Comparison of ENCODE assay signal across 12 mouse cellular contexts in the genomic region with DNA sequence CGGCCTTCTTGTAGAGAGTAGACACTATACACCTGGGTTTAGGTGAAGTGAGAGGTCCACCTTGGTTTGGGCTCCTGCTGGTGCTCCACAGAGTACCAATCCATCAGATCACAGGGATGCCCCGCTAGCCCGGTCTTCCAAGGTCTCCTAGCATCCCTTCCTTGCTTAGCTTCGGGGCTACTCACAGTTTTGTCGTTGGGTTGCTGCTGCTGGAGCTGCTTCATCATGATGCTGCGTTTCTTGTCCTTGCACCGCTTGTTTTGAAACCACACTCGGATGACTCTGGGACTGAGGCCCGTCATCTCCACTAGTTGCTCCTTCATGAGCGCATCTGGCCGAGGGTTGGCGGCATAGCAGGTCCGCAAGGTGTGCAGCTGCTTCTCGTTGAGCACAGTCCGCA. TPM values are rescaled to one million over a fixed set of nuclear protein-coding genes. Genes with fewer than 3 reads are reported as not detected.
DNase-seq lines count a peak whose midpoint lies in the region; ATAC-seq lines count a peak whose summit lies in the region.
"Had no signal": no experiment of that assay in that cellular context is flagged by ENCODE, and none has a peak within 500 bp of the region (broad histone marks: within the 10 kb centered on the region; RNA-seq: fewer than 3 reads in every experiment).

No protein-coding gene starts in this region.

- no peak overlapping the region for H3K4me2 ChIP-seq in hindbrain, embryonic 11.5 days (replicated peaks; ENCODE audit: low read depth, low read length)
- no peak overlapping the region for H3K4me2 ChIP-seq in hindbrain, embryonic 16.5 days (ENCODE audit: low read length)
- H3K4me2 ChIP-seq in forebrain, embryonic 12.5 days = peak overlapping the region; percentile 29
- H3K4me2 ChIP-seq in midbrain, embryonic 13.5 days (replicated peaks) = peak overlapping the region; percentile 19
- H3K4me2 ChIP-seq in stomach, embryonic 16.5 days (ENCODE audit: low read depth, low read length) = peak overlapping the region; percentile 42
- H3K4me2 ChIP-seq: heart, embryonic 15.5 days; liver, embryonic 15.5 days had no signal

- no peaks in the 10 kb centered on the region for H3K4me1 ChIP-seq in hindbrain, embryonic 11.5 days (replicated peaks; ENCODE audit: control insufficient read depth, insufficient read depth, low read length)
- no peaks in the 10 kb centered on the region for H3K4me1 ChIP-seq in hindbrain, embryonic 16.5 days (ENCODE audit: control insufficient read depth, insufficient read depth, low read depth, low read length)
- 0 out of 2 replicates have a peak, but pooled peaks cover 5% of the 10 kb centered on the region for H3K4me1 ChIP-seq in forebrain, embryonic 12.5 days
- H3K4me1 ChIP-seq in midbrain, embryonic 13.5 days (replicated peaks) = 0 out of 2 replicates have a peak, but pooled peaks cover 3% of the 10 kb centered on the region
- 0 out of 2 replicates have a peak, but pooled peaks cover 5% of the 10 kb centered on the region for H3K4me1 ChIP-seq in stomach, embryonic 16.5 days (ENCODE audit: control insufficient read depth, insufficient read depth, low read length)
- H3K4me1 ChIP-seq: liver, embryonic 15.5 days; megakaryocyte, embryonic 14.5 days had no signal

- H3K4me3 ChIP-seq in hindbrain, embryonic 11.5 days (ENCODE audit: low read depth, low read length) = 0 out of 2 replicates have a peak overlapping the region, but pooled peaks have one; percentile 0
- no peak overlapping the region for H3K4me3 ChIP-seq in hindbrain, embryonic 16.5 days (ENCODE audit: low read length)
- peak overlapping the region; percentile 25 for H3K4me3 ChIP-seq in forebrain, embryonic 12.5 days (replicated peaks)
- peak overlapping the region; percentile 16; the same call in 1 of the 2 replicates for H3K4me3 ChIP-seq in midbrain, embryonic 13.5 days (replicated peaks)
- peak overlapping the region; percentile 28 for H3K4me3 ChIP-seq in stomach, embryonic 16.5 days (replicated peaks; ENCODE audit: low read length)
- H3K4me3 ChIP-seq: heart, embryonic 15.5 days; liver, embryonic 15.5 days; megakaryocyte, embryonic 14.5 days had no signal

- no peak overlapping the region for H3K9ac ChIP-seq in hindbrain, embryonic 11.5 days (ENCODE audit: low read depth, low read length)
- H3K9ac ChIP-seq in hindbrain, embryonic 16.5 days (ENCODE audit: low read depth, low read length) = no peak overlapping the region
- H3K9ac ChIP-seq in forebrain, embryonic 12.5 days = peak overlapping the region; percentile 38; the same call in 1 of the 2 replicates
- 0 out of 2 replicates have a peak overlapping the region, but pooled peaks have one; percentile 24 for H3K9ac ChIP-seq in midbrain, embryonic 13.5 days (replicated peaks)
- H3K9ac ChIP-seq in stomach, embryonic 16.5 days (ENCODE audit: low read length) = no peak overlapping the region; the same call in 1 of the 2 replicates
- H3K9ac ChIP-seq: heart, embryonic 15.5 days; liver, embryonic 15.5 days had no signal

- no peak overlapping the region for H3K27ac ChIP-seq in hindbrain, embryonic 11.5 days (ENCODE audit: low read depth, low read length)
- no peak overlapping the region for H3K27ac ChIP-seq in hindbrain, embryonic 16.5 days (ENCODE audit: low read depth, low read length)
- peak overlapping the region; percentile 13; the same call in 1 of the 2 replicates for H3K27ac ChIP-seq in forebrain, embryonic 12.5 days
- H3K27ac ChIP-seq in midbrain, embryonic 13.5 days = peak overlapping the region; percentile 14; the same call in 1 of the 2 replicates
- H3K27ac ChIP-seq in stomach, embryonic 16.5 days (ENCODE audit: low read length) = no peak overlapping the region
- H3K27ac ChIP-seq: heart, embryonic 15.5 days; liver, embryonic 15.5 days had no signal

- ATAC-seq in hindbrain, embryonic 11.5 days (ENCODE audit: low FRiP score) = 0 out of 2 replicates have a peak, but pooled peaks have one; percentile 36
- ATAC-seq in hindbrain, embryonic 16.5 days = no peak
- ATAC-seq in forebrain, embryonic 12.5 days (ENCODE audit: low FRiP score) = no peak
- ATAC-seq in midbrain, embryonic 13.5 days = 0 out of 2 replicates have a peak, but pooled peaks have one; percentile 25
- ATAC-seq in stomach, embryonic 16.5 days (ENCODE audit: insufficient read depth, low FRiP score) = no peak

- H3K9me3 ChIP-seq in hindbrain, embryonic 11.5 days (ENCODE audit: control insufficient read depth, low read length) = no peaks in the 10 kb centered on the region
- no peaks in the 10 kb centered on the region for H3K9me3 ChIP-seq in hindbrain, embryonic 16.5 days (ENCODE audit: control insufficient read depth, low read length)
- no peaks in the 10 kb centered on the region for H3K9me3 ChIP-seq in forebrain, embryonic 12.5 days
- no peaks in the 10 kb centered on the region for H3K9me3 ChIP-seq in midbrain, embryonic 13.5 days
- H3K9me3 ChIP-seq in stomach, embryonic 16.5 days (replicated peaks; ENCODE audit: control insufficient read depth, low read length) = no peaks in the 10 kb centered on the region
- H3K9me3 ChIP-seq: heart, embryonic 15.5 days; liver, embryonic 15.5 days had no signal

- DNase-seq in hindbrain, embryonic 11.5 days (ENCODE audit: low spot score) = peak; percentile 49
- no peak for DNase-seq in thymus, postnatal 0 days (ENCODE audit: low spot score)
- no peak for DNase-seq in kidney, postnatal 25 days
- DNase-seq: cerebellum, adult 9-11 months; layer of hippocampus, postnatal 36 days had no signal

- WGBS in hindbrain, embryonic 11.5 days = 2% methylated on average over 15 of the region's 15 CpGs
- 5% methylated on average over 15 of the region's 15 CpGs for WGBS in hindbrain, embryonic 16.5 days
- WGBS in forebrain, embryonic 12.5 days = 4% methylated on average over 15 of the region's 15 CpGs
- 2% methylated on average over 15 of the region's 15 CpGs for WGBS in midbrain, embryonic 13.5 days
- 44% methylated on average over 15 of the region's 15 CpGs for WGBS in stomach, embryonic 16.5 days

- H3K27me3 ChIP-seq in hindbrain, embryonic 11.5 days (ENCODE audit: control insufficient read depth, insufficient read depth, low read length) = peaks cover 83% of the 10 kb centered on the region
- H3K27me3 ChIP-seq in hindbrain, embryonic 16.5 days (replicated peaks; ENCODE audit: control insufficient read depth, insufficient read depth, low read length) = peaks cover 61% of the 10 kb centered on the region
- H3K27me3 ChIP-seq in forebrain, embryonic 12.5 days = peaks cover 85% of the 10 kb centered on the region
- H3K27me3 ChIP-seq in midbrain, embryonic 13.5 days = peaks cover 93% of the 10 kb centered on the region
- peaks cover 49% of the 10 kb centered on the region for H3K27me3 ChIP-seq in stomach, embryonic 16.5 days (ENCODE audit: control insufficient read depth, insufficient read depth, low read length)

- no peaks in the 10 kb centered on the region for H3K36me3 ChIP-seq in hindbrain, embryonic 11.5 days (ENCODE audit: control insufficient read depth, insufficient read depth, low read length)
- no peaks in the 10 kb centered on the region for H3K36me3 ChIP-seq in hindbrain, embryonic 16.5 days (ENCODE audit: control insufficient read depth, insufficient read depth, low read length)
- no peaks in the 10 kb centered on the region for H3K36me3 ChIP-seq in forebrain, embryonic 12.5 days (replicated peaks)
- H3K36me3 ChIP-seq in midbrain, embryonic 13.5 days = no peaks in the 10 kb centered on the region
- no peaks in the 10 kb centered on the region for H3K36me3 ChIP-seq in stomach, embryonic 16.5 days (ENCODE audit: control insufficient read depth, insufficient read depth, low read length)
- H3K36me3 ChIP-seq: heart, embryonic 15.5 days; liver, embryonic 15.5 days had no signal

RNA-seq across cellular contexts. Expression of gene Isl1, which starts 6.6 kb away (rescaled TPM):
- polyA plus RNA-seq in hindbrain, embryonic 11.5 days (2014; fragmentation: Nextera tagmentation; extraction: Ambion mirVana) = 46.5 and 60.5 TPM in 2 replicates
- 14.6 and 29.3 TPM in 2 replicates for polyA plus RNA-seq in hindbrain, embryonic 16.5 days (2015; fragmentation: Nextera tagmentation; extraction: Ambion mirVana)
- 65.6 and 74.4 TPM in 2 replicates for polyA plus RNA-seq in forebrain, embryonic 12.5 days (2016; fragmentation: Nextera tagmentation; extraction: Ambion mirVana)
- polyA plus RNA-seq in midbrain, embryonic 13.5 days (2015; fragmentation: Nextera tagmentation; extraction: Ambion mirVana) = 52.9 and 54.3 TPM in 2 replicates
- polyA plus RNA-seq in stomach, embryonic 16.5 days (2015; fragmentation: Nextera tagmentation; extraction: Ambion mirVana) = 31.6 and 33.6 TPM in 2 replicates
- polyA plus RNA-seq in thymus, postnatal 0 days (2015; fragmentation: Nextera tagmentation; extraction: Ambion mirVana) = 9.3 and 12.3 TPM in 2 replicates

Comparison
In these comparisons a context has a peak if more than half of its experiments do, and no peak if none do; other contexts are left out.
1. ATAC-seq: peak in hindbrain, embryonic 11.5 days (single experiment) and midbrain, embryonic 13.5 days (single experiment); none in hindbrain, embryonic 16.5 days (single experiment), forebrain, embryonic 12.5 days (single experiment) and stomach, embryonic 16.5 days (single experiment).
2. H3K27ac ChIP-seq: peak in forebrain, embryonic 12.5 days (single experiment) and midbrain, embryonic 13.5 days (single experiment); none in hindbrain, embryonic 11.5 days (single experiment), hindbrain, embryonic 16.5 days (single experiment) and stomach, embryonic 16.5 days (single experiment).
3. H3K4me2 ChIP-seq: peak in forebrain, embryonic 12.5 days (single experiment), midbrain, embryonic 13.5 days (single experiment) and stomach, embryonic 16.5 days (single experiment); none in hindbrain, embryonic 11.5 days (single experiment) and hindbrain, embryonic 16.5 days (single experiment).
4. H3K9ac ChIP-seq: peak in forebrain, embryonic 12.5 days (single experiment) and midbrain, embryonic 13.5 days (single experiment); none in hindbrain, embryonic 11.5 days (single experiment), hindbrain, embryonic 16.5 days (single experiment) and stomach, embryonic 16.5 days (single experiment).